Mouse (Mus musculus): ENCODE measurements at regions not wholly inside any gene's neighbourhood (a gene's known extent, or its start where the extent isn't known, plus 50 kb on each side); places are given as distances from the start of the nearest gene placed in this dataset.

GRCm38 (mm10) chr16:77537351-77537750 is 64.5 kb downstream of the Gm11146 start:
- intact Hi-C loops (cut with DNase I), result no loop called here
- DNase-seq, result no peak

GRCm38 (mm10) chr16:77536746-77537145 is 65.1 kb downstream of the Gm11146 start:
- DNase-seq, result no peak
- intact Hi-C loops (cut with DNase I), result no loop called here

GRCm38 (mm10) chr16:77536314-77536713 is 65.6 kb downstream of the Gm11146 start:
- intact Hi-C loops (cut with DNase I), result no loop called here
- no peak for DNase-seq

GRCm38 (mm10) chr16:77535021-77535420 is 66.9 kb downstream of the Gm11146 start:
- no peak for DNase-seq
- intact Hi-C loops (cut with DNase I), result no loop called here

GRCm38 (mm10) chr16:77531596-77531995 is 70.3 kb downstream of the Gm11146 start:
- no peak for DNase-seq
- intact Hi-C loops (cut with DNase I), result no loop called here

GRCm38 (mm10) chr16:77527951-77528350 is 73.9 kb downstream of the Gm11146 start:
- no peak for DNase-seq
- intact Hi-C loops (cut with DNase I), result no loop called here

GRCm38 (mm10) chr16:77514606-77515005 is 87.3 kb downstream of the Gm11146 start:
- intact Hi-C loops (cut with DNase I), result no loop called here
- no peak for DNase-seq

GRCm38 (mm10) chr16:77503556-77503955 is 98.3 kb downstream of the Gm11146 start:
- intact Hi-C loops (cut with DNase I), result loop anchor here (2.0 kb wide), 1 partner anchor 91 kb away; no protein-coding TSS in a partner anchor
- no peak for DNase-seq

- intact Hi-C loops (cut with DNase I), result loop anchor here (2.0 kb wide), 1 partner anchor 92 kb away; no protein-coding TSS in a partner anchor
- DNase-seq, result no peak
Observed at GRCm38 (mm10) chr16:77502916-77503315, 99.0 kb downstream of the Gm11146 start.

GRCm38 (mm10) chr16:77502026-77502425 is 99.9 kb downstream of the Gm11146 start:
- no peak for DNase-seq
- intact Hi-C loops (cut with DNase I), result loop anchor here (2.0 kb wide), 1 partner anchor 93 kb away; no protein-coding TSS in a partner anchor

- intact Hi-C loops (cut with DNase I), result loop anchor here (2.0 kb wide), 1 partner anchor 172 kb away; no protein-coding TSS in a partner anchor
- peak; percentile 12 to 35 for DNase-seq
Observed at GRCm38 (mm10) chr16:77500981-77501380, 100.9 kb downstream of the Gm11146 start.

- intact Hi-C loops (cut with DNase I), result loop anchor here (2.0 kb wide), 1 partner anchor 172 kb away; no protein-coding TSS in a partner anchor
- DNase-seq, result peak in 1 of 2 experiments; percentile 41
Observed at GRCm38 (mm10) chr16:77500413-77500812, 101.5 kb downstream of the Gm11146 start.

- intact Hi-C loops (cut with DNase I), result loop anchor here (2.0 kb wide), 1 partner anchor 171 kb away; no protein-coding TSS in a partner anchor
- peak; percentile 85 to 91 for DNase-seq
Observed at GRCm38 (mm10) chr16:77499537-77500301, 102.2 kb downstream of the Gm11146 start.

- DNase-seq, result no peak
- intact Hi-C loops (cut with DNase I), result no loop called here
Observed at GRCm38 (mm10) chr16:77495310-77495709, 106.6 kb downstream of the Gm11146 start.

GRCm38 (mm10) chr16:77494042-77494441 is 107.9 kb downstream of the Gm11146 start:
- DNase-seq, result no peak
- intact Hi-C loops (cut with DNase I), result no loop called here

- no peak for DNase-seq
- intact Hi-C loops (cut with DNase I), result no loop called here
Observed at GRCm38 (mm10) chr16:77488155-77488554, 113.7 kb downstream of the Gm11146 start.

GRCm38 (mm10) chr16:77479812-77480211 is 122.1 kb downstream of the Gm11146 start:
- no peak for DNase-seq
- intact Hi-C loops (cut with DNase I), result no loop called here

GRCm38 (mm10) chr16:77471868-77472267 is 130.0 kb downstream of the Gm11146 start:
- intact Hi-C loops (cut with DNase I), result no loop called here

GRCm38 (mm10) chr16:77469903-77470302 is 132.0 kb downstream of the Gm11146 start:
- no peak for DNase-seq
- intact Hi-C loops (cut with DNase I), result no loop called here

More at GRCm38 (mm10) chr16:77471868-77472267, 130.0 kb downstream of the Gm11146 start:
- no peak for DNase-seq

- DNase-seq, result no peak
- intact Hi-C loops (cut with DNase I), result no loop called here
Observed at GRCm38 (mm10) chr16:77469328-77469875, 132.5 kb downstream of the Gm11146 start.

- intact Hi-C loops (cut with DNase I), result no loop called here
- no peak for DNase-seq
Observed at GRCm38 (mm10) chr16:77467216-77467615, 134.7 kb downstream of the Gm11146 start.

GRCm38 (mm10) chr16:77464623-77465022 is 137.3 kb downstream of the Gm11146 start:
- intact Hi-C loops (cut with DNase I), result no loop called here
- no peak for DNase-seq
